In the genomic region with DNA sequence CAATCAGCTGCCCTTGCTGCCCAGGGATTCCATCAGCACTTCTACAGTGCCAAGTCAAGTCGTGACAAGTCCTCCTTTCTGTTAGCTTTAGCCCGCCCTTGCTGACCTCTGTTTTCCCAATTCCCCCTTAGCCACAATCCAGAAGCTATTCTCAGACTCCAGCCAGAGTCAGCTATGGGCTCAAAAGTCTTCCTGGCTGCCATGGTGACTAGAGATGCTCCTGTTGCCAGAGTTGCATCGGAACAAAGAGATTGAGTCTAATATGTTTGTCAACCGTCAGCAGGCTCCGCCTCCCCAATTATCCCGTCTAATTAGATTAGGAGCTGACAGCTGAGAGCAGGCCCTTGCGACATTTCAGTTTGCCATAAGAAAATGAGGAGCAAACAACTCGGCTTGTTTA, we compare ENCODE assay signal across 11 mouse cellular contexts.
A peak's percentile ranks its signal among the peaks of the same experiment; 100 is the strongest.
DNase-seq lines count a peak whose midpoint lies in the region; ATAC-seq and TF ChIP-seq lines count a peak whose summit lies in the region.
"Had no signal": no experiment of that assay in that cellular context is flagged by ENCODE, and none has a peak within 500 bp of the region (broad histone marks: within the 10 kb centered on the region; RNA-seq: fewer than 3 reads in every experiment).

No protein-coding gene starts in this region.

- intact Hi-C loops in gastrocnemius, adult 2 months (cut with DNase I), result no loop called here

- WGBS in heart, embryonic 10.5 days, result 52% methylated on average over 8 of the region's 8 CpGs
- 6% methylated on average over 8 of the region's 8 CpGs for WGBS in forebrain, embryonic 15.5 days
- WGBS in midbrain, embryonic 11.5 days, result 17% methylated on average over 8 of the region's 8 CpGs

- peak; percentile 86 for DNase-seq in heart, adult 11 months
- no peak for DNase-seq in heart, embryonic 10.5 days (ENCODE audit: low spot score)
- peak; percentile 91 for DNase-seq in brain, embryonic 14.5 days (ENCODE audit: low read depth)
- no peak for DNase-seq in midbrain, embryonic 11.5 days (ENCODE audit: low spot score, missing footprints)
- no peak for DNase-seq in gastrocnemius, adult 2 months
- no peak for DNase-seq in frontal cortex, adult 2 months (ENCODE audit: extremely low spot score in 1 of 2, low spot score in 1 of 2)
- DNase-seq: cerebellum, adult 11-12 months; thymus, postnatal 14 days had no signal

- no peaks in the 10 kb centered on the region for H3K36me3 ChIP-seq in heart, embryonic 10.5 days
- no peaks in the 10 kb centered on the region for H3K36me3 ChIP-seq in forebrain, embryonic 15.5 days
- H3K36me3 ChIP-seq in midbrain, embryonic 11.5 days (ENCODE audit: control insufficient read depth, insufficient read depth, low read length), result no peaks in the 10 kb centered on the region
- H3K36me3 ChIP-seq: hindbrain, embryonic 15.5 days had no signal

- H3K9ac ChIP-seq in forebrain, embryonic 15.5 days (replicated peaks), result no peak overlapping the region
- no peak overlapping the region for H3K9ac ChIP-seq in midbrain, embryonic 11.5 days (ENCODE audit: low read length)
- H3K9ac ChIP-seq: hindbrain, embryonic 15.5 days had no signal

- no peak for TF ChIP-seq POLR2A in brain, embryonic 14.5 days (IDR thresholded peaks at IDR 0.05; ENCODE audit: borderline replicate concordance, extremely low read depth, insufficient read depth, insufficient read length, poor library complexity, severe bottlenecking)

- no peaks in the 10 kb centered on the region for H3K27me3 ChIP-seq in heart, embryonic 10.5 days (ENCODE audit: insufficient read depth, poor library complexity, severe bottlenecking)
- H3K27me3 ChIP-seq in forebrain, embryonic 15.5 days, result no peaks in the 10 kb centered on the region
- no peaks in the 10 kb centered on the region; the same call in 1 of the 2 replicates for H3K27me3 ChIP-seq in midbrain, embryonic 11.5 days (ENCODE audit: control insufficient read depth, insufficient read depth, low read length)

- no peak overlapping the region; the same call in 1 of the 2 replicates for H3K4me2 ChIP-seq in forebrain, embryonic 15.5 days (replicated peaks)
- no peak overlapping the region for H3K4me2 ChIP-seq in midbrain, embryonic 11.5 days
- H3K4me2 ChIP-seq: hindbrain, embryonic 15.5 days had no signal

- H3K4me3 ChIP-seq in heart, embryonic 10.5 days, result no peak overlapping the region
- H3K4me3 ChIP-seq in forebrain, embryonic 15.5 days, result no peak overlapping the region
- H3K4me3 ChIP-seq in midbrain, embryonic 11.5 days (ENCODE audit: low read depth, low read length), result no peak overlapping the region
- no peak overlapping the region for H3K4me3 ChIP-seq in gastrocnemius, adult 2 months
- H3K4me3 ChIP-seq: hindbrain, embryonic 15.5 days had no signal

- no peaks in the 10 kb centered on the region for H3K4me1 ChIP-seq in heart, embryonic 10.5 days
- peaks cover 10% of the 10 kb centered on the region for H3K4me1 ChIP-seq in forebrain, embryonic 15.5 days
- H3K4me1 ChIP-seq in midbrain, embryonic 11.5 days (ENCODE audit: control insufficient read depth, insufficient read depth, low read length), result peaks cover 5% of the 10 kb centered on the region

- ATAC-seq in forebrain, embryonic 15.5 days (replicated peaks), result peak; percentile 76
- peak; percentile 65; the same call in 1 of the 2 replicates for ATAC-seq in midbrain, embryonic 11.5 days (ENCODE audit: low FRiP score)
- ATAC-seq in cerebellum, adult (ENCODE audit: insufficient number of reproducible peaks, low FRiP score, low TSS enrichment), result no peak

- no peak for TF ChIP-seq CTCF in brain, embryonic 14.5 days (IDR thresholded peaks at IDR 0.05; ENCODE audit: borderline replicate concordance, extremely low read depth, insufficient read depth, insufficient read length)
- TF ChIP-seq CTCF in gastrocnemius, adult 2 months (IDR thresholded peaks at IDR 0.05), result no peak

- H3K9me3 ChIP-seq in heart, embryonic 10.5 days, result no peaks in the 10 kb centered on the region
- no peaks in the 10 kb centered on the region for H3K9me3 ChIP-seq in forebrain, embryonic 15.5 days
- H3K9me3 ChIP-seq in midbrain, embryonic 11.5 days (ENCODE audit: control insufficient read depth, low read length), result no peaks in the 10 kb centered on the region
- H3K9me3 ChIP-seq: hindbrain, embryonic 15.5 days had no signal

- no peak overlapping the region for H3K27ac ChIP-seq in heart, embryonic 10.5 days
- H3K27ac ChIP-seq in forebrain, embryonic 15.5 days (replicated peaks), result peak overlapping the region; percentile 42
- H3K27ac ChIP-seq in midbrain, embryonic 11.5 days (ENCODE audit: low read depth, low read length), result no peak overlapping the region
- no peak overlapping the region for H3K27ac ChIP-seq in gastrocnemius, adult 2 months
- H3K27ac ChIP-seq: hindbrain, embryonic 15.5 days had no signal

Comparison
In these comparisons a context has a peak if more than half of its experiments do, and no peak if none do; other contexts are left out.
1. DNase-seq: peak in heart, adult 11 months (single experiment) and brain, embryonic 14.5 days (single experiment); none in heart, embryonic 10.5 days (single experiment), midbrain, embryonic 11.5 days (single experiment), gastrocnemius, adult 2 months (single experiment) and frontal cortex, adult 2 months (0 of 2).